Mouse (Mus musculus) thymus, adult 2 months (tissue): ENCODE measurements around the gene Rnf181. TPM values are rescaled to one million over a fixed set of nuclear protein-coding genes. Genes with fewer than 3 reads are reported as not detected.

Experiments used
- DNase-seq: peaks from one replicate; pipeline ENCODE4 v3.0.0; 2021
- H3K27ac ChIP-seq: fragments of 200-500 bp; 2 replicates; pipeline ENCODE4 v1.5.1; 2012; ENCODE audit warnings: low read length, control low read depth; ENCODE audit not compliant: control insufficient read depth, insufficient read depth
- H3K27me3 ChIP-seq: fragments of 200-500 bp; 2 replicates; pipeline ENCODE4 v1.6.1; 2012; ENCODE audit warnings: mild to moderate bottlenecking, low read length, moderate library complexity, mixed read lengths; ENCODE audit not compliant: control insufficient read depth, insufficient read depth
- H3K36me3 ChIP-seq: fragments of 200-500 bp; 2 replicates; pipeline ENCODE4 v1.6.1; 2012; ENCODE audit warnings: mild to moderate bottlenecking, low read length, moderate library complexity; ENCODE audit not compliant: control insufficient read depth, insufficient read depth
- H3K4me1 ChIP-seq: fragments of 200-500 bp; replicated peaks from 2 replicates; pipeline ENCODE4 v1.6.1; 2012; ENCODE audit warnings: low read length; ENCODE audit not compliant: control insufficient read depth, insufficient read depth
- H3K4me3 ChIP-seq: fragments of 200-500 bp; 2 replicates; pipeline ENCODE4 v1.5.1; 2012; ENCODE audit warnings: mild to moderate bottlenecking, low read length, control low read depth, moderate library complexity; ENCODE audit not compliant: control insufficient read depth, insufficient read depth
- CTCF ChIP-seq: fragments of 200-500 bp; IDR thresholded peaks from 2 replicates; pipeline ENCODE4 v1.5.1; 2012; ENCODE audit warnings: mild to moderate bottlenecking, control low read depth, low read length, moderate library complexity, borderline replicate concordance; ENCODE audit not compliant: control insufficient read depth, poor library complexity, insufficient read depth; ENCODE audit errors: extremely low read depth
- POLR2A ChIP-seq: fragments of 200-500 bp; IDR thresholded peaks from 2 replicates; pipeline ENCODE4 v1.6.1; 2012; ENCODE audit warnings: mild to moderate bottlenecking, low read length, control low read depth, moderate library complexity; ENCODE audit not compliant: control insufficient read depth, poor library complexity, insufficient read depth; ENCODE audit errors: extremely low read depth
- WGBS: fragments of 180-500 bp; shearing (Covaris S2); methylation state at CpG from one replicate; pipeline ENCODE4 v1.1.7; 2018; 5-methylcytosine and 5-hydroxymethylcytosine counted together
- polyA plus RNA-seq: library from polyadenylated mRNA; depleted of rRNA; stranded (reverse); fragments of >200 nt; gene quantifications from 2 replicates; pipeline ENCODE4 v1.2.3, GENCODE M21; 2012

Gene Rnf181
- polyA plus RNA-seq, 1 experiment: 98.9 TPM

GRCm38 (mm10) chr6:72409567-72409966 lies 42.8 kb upstream of the Rnf181 start:
- no peaks in the 10 kb centered on the region for H3K27me3 ChIP-seq
- no peak for TF ChIP-seq POLR2A
- no peak for TF ChIP-seq CTCF
- H3K36me3 ChIP-seq: no peaks in the 10 kb centered on the region
- peak; percentile 58 for DNase-seq
- H3K4me1 ChIP-seq: peaks cover 12% of the 10 kb centered on the region
- H3K4me3 ChIP-seq: no peak overlapping the region
- H3K27ac ChIP-seq: no peak overlapping the region
- 31% methylated on average over 3 of the region's 3 CpGs for WGBS

GRCm38 (mm10) chr6:72407119-72407518 lies 40.4 kb upstream of the Rnf181 start:
- H3K27ac ChIP-seq: no peak overlapping the region
- H3K4me1 ChIP-seq: 0 out of 2 replicates have a peak, but pooled peaks cover 5% of the 10 kb centered on the region
- TF ChIP-seq CTCF: peak; percentile 89
- no peak for TF ChIP-seq POLR2A
- peak; percentile 85 for DNase-seq
- H3K4me3 ChIP-seq: no peak overlapping the region
- H3K27me3 ChIP-seq: no peaks in the 10 kb centered on the region
- no peaks in the 10 kb centered on the region for H3K36me3 ChIP-seq
- under 1% methylated on average over 5 of the region's 5 CpGs for WGBS

GRCm38 (mm10) chr6:72405356-72405755 lies 38.6 kb upstream of the Rnf181 start:
- WGBS: 90% methylated on average over 7 of the region's 7 CpGs

GRCm38 (mm10) chr6:72401875-72402274 lies 35.1 kb upstream of the Rnf181 start:
- H3K4me1 ChIP-seq: no peaks in the 10 kb centered on the region
- no peak overlapping the region for H3K27ac ChIP-seq
- TF ChIP-seq POLR2A (no peak), CTCF (no peak)
- 21% methylated on average over 7 of the region's 7 CpGs for WGBS
- H3K27me3 ChIP-seq: no peaks in the 10 kb centered on the region
- H3K4me3 ChIP-seq: no peak overlapping the region
- H3K36me3 ChIP-seq: no peaks in the 10 kb centered on the region
- DNase-seq: peak; percentile 79

More at GRCm38 (mm10) chr6:72405356-72405755, 38.6 kb upstream of the Rnf181 start:
- Histone ChIP-seq H3K4me1 (no peaks in the 10 kb centered on the region), H3K4me3 (no peak overlapping the region), H3K27ac (no peak overlapping the region), H3K36me3 (no peaks in the 10 kb centered on the region), H3K27me3 (no peaks in the 10 kb centered on the region)
- no peak for DNase-seq
- TF ChIP-seq POLR2A (no peak), CTCF (no peak)

- Histone ChIP-seq H3K4me1 (no peaks in the 10 kb centered on the region), H3K36me3 (no peaks in the 10 kb centered on the region)
- WGBS: 97% methylated on average over 2 of the region's 2 CpGs
Observed at GRCm38 (mm10) chr6:72399967-72400366, 33.2 kb upstream of the Rnf181 start.

GRCm38 (mm10) chr6:72396837-72397251 lies 30.1 kb upstream of the Rnf181 start:
- H3K4me1 ChIP-seq: no peaks in the 10 kb centered on the region
- H3K27ac ChIP-seq: no peak overlapping the region

More at GRCm38 (mm10) chr6:72399967-72400366, 33.2 kb upstream of the Rnf181 start:
- Histone ChIP-seq H3K4me3 (no peak overlapping the region), H3K27ac (no peak overlapping the region), H3K27me3 (no peaks in the 10 kb centered on the region)
- DNase-seq: no peak
- TF ChIP-seq CTCF (no peak), POLR2A (no peak)

GRCm38 (mm10) chr6:72392341-72392740 lies 25.6 kb upstream of the Rnf181 start:
- Histone ChIP-seq H3K27ac (no peak overlapping the region), H3K36me3 (no peaks in the 10 kb centered on the region)
- WGBS: 95% methylated on average over 5 of the region's 5 CpGs

More at GRCm38 (mm10) chr6:72396837-72397251, 30.1 kb upstream of the Rnf181 start:
- DNase-seq: no peak
- no peaks in the 10 kb centered on the region for H3K36me3 ChIP-seq
- H3K4me3 ChIP-seq: no peak overlapping the region
- WGBS: 91% methylated on average over 10 of the region's 10 CpGs
- no peaks in the 10 kb centered on the region for H3K27me3 ChIP-seq
- TF ChIP-seq POLR2A (no peak), CTCF (no peak)

More at GRCm38 (mm10) chr6:72392341-72392740, 25.6 kb upstream of the Rnf181 start:
- Histone ChIP-seq H3K27me3 (no peaks in the 10 kb centered on the region), H3K4me3 (no peak overlapping the region), H3K4me1 (peaks cover 15% of the 10 kb centered on the region)
- DNase-seq: no peak
- TF ChIP-seq CTCF: no peak
- no peak for TF ChIP-seq POLR2A
